Mouse (Mus musculus) limb, embryonic 10.5 days (tissue): ENCODE data around the gene Rnf103. TPM values are rescaled to one million over a fixed set of nuclear protein-coding genes. Genes with fewer than 3 reads are reported as not detected.

ENCODE experiments used
- DNase-seq: peaks from one replicate; pipeline ENCODE4 v3.0.0-alpha.2; 2017; ENCODE audit warnings: low spot score
- H3K27ac ChIP-seq: fragments of 300-500 bp; sonication (generic); 2 replicates; pipeline ENCODE4 v1.5.1; 2016; ENCODE audit warnings: mild to moderate bottlenecking
- H3K27me3 ChIP-seq: fragments of 300-500 bp; sonication (generic); 2 replicates; pipeline ENCODE4 v1.6.1; 2016; ENCODE audit warnings: low read depth, mild to moderate bottlenecking; ENCODE audit not compliant: poor library complexity, severe bottlenecking
- H3K36me3 ChIP-seq: fragments of 300-500 bp; sonication (generic); 2 replicates; pipeline ENCODE4 v1.6.1; 2016; ENCODE audit warnings: mild to moderate bottlenecking, moderate library complexity
- H3K4me1 ChIP-seq: fragments of 300-500 bp; sonication (generic); 2 replicates; pipeline ENCODE4 v1.6.1; 2016
- H3K4me3 ChIP-seq: fragments of 300-500 bp; sonication (generic); 2 replicates; pipeline ENCODE4 v1.5.1; 2016; ENCODE audit warnings: mild to moderate bottlenecking, moderate library complexity
- H3K9me3 ChIP-seq: fragments of 300-500 bp; sonication (generic); replicated peaks from 2 replicates; pipeline ENCODE4 v1.6.1; 2016; ENCODE audit warnings: mild to moderate bottlenecking
- WGBS: fragments of 180-500 bp; shearing (Covaris S2); methylation state at CpG from one replicate; pipeline ENCODE4 v1.1.7; 2016; 5-methylcytosine and 5-hydroxymethylcytosine counted together
- polyA plus RNA-seq: library from polyadenylated mRNA; unstranded; fragments of >200 nt; fragmentation: Nextera tagmentation; extraction: Ambion mirVana; gene quantifications from 2 replicates; pipeline ENCODE4 v1.2.1, GENCODE M21; 2016

Rnf103 gene
- polyA plus RNA-seq, 1 experiment from 2014 or later, result 10.9 TPM

DNA sequence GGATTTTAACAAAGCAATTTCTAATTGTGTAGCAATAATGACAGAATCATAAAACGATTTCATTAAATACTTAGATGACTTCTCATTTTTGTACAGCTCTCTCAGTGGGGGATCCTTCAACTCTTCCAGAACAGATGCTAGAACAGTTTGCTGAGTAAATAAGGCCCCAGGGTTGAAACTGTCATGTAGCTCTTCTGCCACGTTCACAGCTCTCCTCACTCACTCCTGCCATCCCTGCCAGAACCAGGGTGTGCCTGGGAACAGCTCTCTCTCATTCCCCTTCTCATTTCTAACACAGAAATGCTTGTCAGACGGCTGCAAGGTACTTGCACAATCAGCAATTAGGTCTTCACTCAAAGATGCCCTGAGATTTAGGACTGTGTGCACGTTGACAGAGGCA, 9.3 kb downstream of the Rnf103 start:
- Histone ChIP-seq H3K27me3 (no peaks in the 10 kb centered on the region), H3K4me1 (no peaks in the 10 kb centered on the region), H3K4me3 (no peak overlapping the region), H3K27ac (no peak overlapping the region), H3K36me3 (peaks cover 39% of the 10 kb centered on the region), H3K9me3 (no peaks in the 10 kb centered on the region)
- DNase-seq, result no peak
- WGBS, result 76% methylated on average over 4 of the region's 4 CpGs

DNA sequence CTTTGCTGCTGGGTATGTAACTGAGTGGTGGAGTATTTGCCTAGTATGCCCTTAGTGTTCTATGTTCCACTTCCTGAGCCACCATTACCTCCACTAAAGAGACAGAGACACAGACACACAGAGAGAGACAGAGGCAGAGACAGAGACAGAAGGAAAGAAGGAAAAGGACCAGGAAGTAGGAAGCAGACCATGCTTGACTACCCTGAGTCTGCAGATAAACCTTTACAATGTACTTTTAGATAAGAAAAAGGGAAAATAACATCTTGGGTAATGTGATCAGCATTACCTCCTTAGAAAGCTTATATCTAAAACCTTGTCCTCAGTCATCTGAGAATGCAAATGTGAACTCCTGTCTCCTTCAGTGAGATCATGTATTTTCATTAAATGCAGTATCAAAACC, 10.0 kb downstream of the Rnf103 start:
- Histone ChIP-seq H3K36me3 (peaks cover 44% of the 10 kb centered on the region), H3K4me1 (no peaks in the 10 kb centered on the region), H3K27me3 (no peaks in the 10 kb centered on the region), H3K27ac (no peak overlapping the region), H3K4me3 (no peak overlapping the region), H3K9me3 (no peaks in the 10 kb centered on the region)
- no peak for DNase-seq

DNA sequence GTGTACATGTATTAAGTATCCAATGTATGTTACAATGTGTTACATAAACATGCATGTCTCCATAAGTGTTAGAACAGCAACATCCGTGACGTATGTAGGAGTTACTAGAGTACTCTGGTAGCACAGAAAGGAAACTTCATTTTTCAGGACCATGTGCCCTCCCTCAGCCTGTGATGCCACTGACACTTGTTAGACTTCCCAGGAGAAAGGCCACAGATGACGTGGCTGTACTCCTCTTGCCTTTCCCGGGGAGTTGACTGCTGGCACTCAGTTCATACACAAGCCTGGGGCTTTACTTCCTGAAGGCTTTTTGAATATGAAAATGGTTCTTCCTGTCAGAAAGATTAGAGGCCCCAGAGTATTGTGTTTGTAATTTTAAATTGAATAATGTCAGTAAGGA, 10.4 kb downstream of the Rnf103 start:
- 95% methylated on average over 4 of the region's 4 CpGs for WGBS
- no peaks in the 10 kb centered on the region for H3K27me3 ChIP-seq
- H3K9me3 ChIP-seq, result no peaks in the 10 kb centered on the region
- no peak overlapping the region for H3K27ac ChIP-seq
- H3K4me3 ChIP-seq, result no peak overlapping the region
- no peak for DNase-seq
- H3K4me1 ChIP-seq, result no peaks in the 10 kb centered on the region
- H3K36me3 ChIP-seq, result peaks cover 49% of the 10 kb centered on the region

DNA sequence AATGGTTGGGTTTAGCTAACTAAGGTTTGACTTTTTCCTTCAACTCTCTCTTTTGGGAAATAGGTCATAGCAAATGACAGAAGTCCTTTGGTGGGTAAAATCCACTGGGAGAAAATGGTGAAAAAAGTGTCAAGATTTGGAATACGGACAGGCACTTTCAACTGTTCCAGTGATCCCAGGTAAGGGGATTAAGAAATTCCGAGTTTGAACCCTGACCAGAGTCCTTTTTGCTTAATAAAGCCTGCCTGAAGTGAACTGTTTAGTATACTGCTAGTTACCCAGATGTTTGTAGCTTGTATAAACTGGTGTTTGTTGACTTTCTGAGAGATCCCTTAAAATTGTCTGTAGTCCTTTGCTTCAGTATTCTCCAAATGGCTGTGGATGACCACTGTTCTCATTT, 12.0 kb downstream of the Rnf103 start:
- H3K4me3 ChIP-seq, result no peak overlapping the region

DNA sequence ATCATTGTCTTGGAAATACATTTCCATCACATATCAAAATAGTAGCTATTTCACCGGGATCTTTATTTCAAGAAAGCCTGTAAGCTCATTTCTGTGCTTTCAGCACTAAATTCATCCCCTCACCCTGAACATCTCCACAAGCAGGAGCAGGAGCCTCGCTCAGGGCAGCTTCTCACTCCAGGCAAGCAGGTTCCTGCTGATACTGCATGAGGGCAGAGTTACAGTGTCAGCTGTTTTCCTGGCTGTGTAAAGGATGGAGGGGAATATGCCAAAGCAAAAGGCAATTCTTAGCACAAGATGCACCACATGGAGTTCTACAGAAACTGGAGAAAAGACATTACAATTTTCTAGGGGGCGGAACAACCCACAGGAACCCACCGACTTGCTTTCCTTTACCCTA, 25.8 kb downstream of the Rnf103 start:
- H3K4me3 ChIP-seq, result no peak overlapping the region
- H3K27ac ChIP-seq, result no peak overlapping the region
- H3K36me3 ChIP-seq, result no peaks in the 10 kb centered on the region
- H3K4me1 ChIP-seq, result no peaks in the 10 kb centered on the region
- no peak for DNase-seq
- H3K9me3 ChIP-seq, result no peaks in the 10 kb centered on the region
- no peaks in the 10 kb centered on the region for H3K27me3 ChIP-seq
- 93% methylated on average over 4 of the region's 4 CpGs for WGBS

More for the DNA sequence above, 12.0 kb downstream of the Rnf103 start:
- no peaks in the 10 kb centered on the region for H3K9me3 ChIP-seq
- no peaks in the 10 kb centered on the region for H3K27me3 ChIP-seq
- no peak overlapping the region for H3K27ac ChIP-seq
- DNase-seq, result no peak
- no peaks in the 10 kb centered on the region for H3K4me1 ChIP-seq
- peaks cover 52% of the 10 kb centered on the region for H3K36me3 ChIP-seq
- WGBS, result 82% methylated on average over 2 of the region's 2 CpGs

DNA sequence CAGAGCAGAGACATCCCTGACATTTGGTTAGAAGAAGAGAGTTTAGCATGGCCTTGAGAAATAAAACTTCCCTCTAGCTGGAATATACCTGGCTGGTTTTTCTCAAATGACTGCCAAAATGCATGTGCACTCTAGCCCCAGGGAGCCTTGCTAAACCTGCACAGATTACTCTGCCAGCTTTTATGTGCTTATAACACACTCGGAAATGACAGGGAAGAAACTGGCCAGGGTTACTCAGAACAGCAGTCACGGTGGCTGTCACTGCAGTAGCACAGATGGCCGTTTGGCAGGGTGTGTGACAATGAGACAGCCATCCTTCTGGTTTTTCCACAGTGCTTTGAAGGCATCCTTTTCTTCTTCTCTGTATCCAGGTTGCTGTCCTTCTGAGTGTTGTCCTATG, 31.9 kb downstream of the Rnf103 start:
- 51% methylated on average over 3 of the region's 3 CpGs for WGBS
- no peaks in the 10 kb centered on the region for H3K4me1 ChIP-seq
- H3K36me3 ChIP-seq, result no peaks in the 10 kb centered on the region
- H3K27ac ChIP-seq, result no peak overlapping the region
- no peak overlapping the region for H3K4me3 ChIP-seq
- H3K9me3 ChIP-seq, result no peaks in the 10 kb centered on the region
- DNase-seq, result no peak
- no peaks in the 10 kb centered on the region for H3K27me3 ChIP-seq

DNA sequence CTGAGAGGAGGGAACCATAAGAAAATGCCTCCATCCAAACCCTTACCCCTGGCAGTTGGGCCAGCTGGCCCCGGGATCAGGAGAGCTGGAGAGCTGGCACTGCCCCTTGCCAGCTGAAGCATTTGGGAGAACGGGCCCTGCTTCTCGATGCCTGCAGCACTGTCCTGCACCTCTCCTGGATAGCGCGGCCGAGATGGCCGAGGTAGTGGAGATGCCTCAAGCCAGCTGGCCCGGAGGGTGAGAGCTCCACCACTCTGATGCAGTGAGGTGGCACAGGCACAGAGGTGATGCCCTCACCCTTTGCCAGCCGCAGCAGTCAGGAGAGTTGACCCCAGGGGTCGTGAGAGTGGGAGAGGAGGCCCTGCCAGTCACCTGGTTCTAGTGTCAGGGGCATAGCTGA, 33.4 kb downstream of the Rnf103 start:
- H3K4me3 ChIP-seq, result no peak overlapping the region
- no peaks in the 10 kb centered on the region for H3K4me1 ChIP-seq
- no peak overlapping the region for H3K27ac ChIP-seq
- no peak for DNase-seq
- 90% methylated on average over 10 of the region's 10 CpGs for WGBS
- no peaks in the 10 kb centered on the region for H3K27me3 ChIP-seq
- no peaks in the 10 kb centered on the region for H3K36me3 ChIP-seq
- H3K9me3 ChIP-seq, result no peaks in the 10 kb centered on the region

DNA sequence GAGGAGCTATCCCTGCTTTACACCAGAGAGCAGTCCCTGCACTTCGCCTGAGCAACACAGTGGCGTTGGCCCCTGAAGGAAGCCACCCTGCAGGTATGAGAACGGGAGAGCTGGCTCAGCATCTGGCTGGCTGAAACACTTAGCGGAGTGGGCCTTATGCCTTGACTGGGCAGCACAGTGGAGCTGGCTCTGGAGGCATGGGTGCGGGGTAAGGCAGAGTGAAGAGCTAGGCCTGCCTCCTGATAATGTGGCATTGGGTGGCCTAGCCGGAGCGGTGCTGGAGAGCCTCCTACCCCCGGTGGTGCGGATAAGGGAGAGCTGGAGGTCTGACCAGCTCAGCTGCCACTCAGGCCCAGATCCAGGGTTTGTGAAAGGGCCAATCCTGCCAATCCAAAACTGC, 34.1 kb downstream of the Rnf103 start:
- DNase-seq, result no peak
- no peaks in the 10 kb centered on the region for H3K36me3 ChIP-seq
- no peak overlapping the region for H3K27ac ChIP-seq
- H3K4me3 ChIP-seq, result no peak overlapping the region
- 86% methylated on average over 9 of the region's 9 CpGs for WGBS
- no peaks in the 10 kb centered on the region for H3K27me3 ChIP-seq
- no peaks in the 10 kb centered on the region for H3K4me1 ChIP-seq
- no peaks in the 10 kb centered on the region for H3K9me3 ChIP-seq

DNA sequence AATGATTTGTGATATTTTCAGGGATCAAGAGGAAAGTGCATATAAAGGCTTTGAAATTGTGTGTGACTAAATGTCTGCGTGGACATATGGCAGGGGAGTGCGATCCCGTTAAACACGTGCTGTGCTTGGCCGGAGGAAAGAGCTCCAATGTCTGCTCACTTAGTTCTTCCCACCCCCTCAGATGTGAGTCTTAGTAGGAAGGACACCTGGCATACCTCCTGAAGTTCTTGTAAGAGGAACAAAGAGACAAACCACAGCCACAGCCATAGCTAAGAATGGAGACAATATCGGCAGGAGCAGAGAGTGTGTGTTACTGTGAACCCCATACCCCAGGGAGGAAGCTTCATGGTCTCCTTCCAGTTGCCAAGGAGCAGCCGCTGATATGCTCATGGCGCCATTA, 36.5 kb downstream of the Rnf103 start:
- no peaks in the 10 kb centered on the region for H3K9me3 ChIP-seq
- H3K27ac ChIP-seq, result no peak overlapping the region
- no peak for DNase-seq
- H3K4me1 ChIP-seq, result no peaks in the 10 kb centered on the region
- 89% methylated on average over 8 of the region's 8 CpGs for WGBS
- H3K4me3 ChIP-seq, result no peak overlapping the region
- H3K27me3 ChIP-seq, result no peaks in the 10 kb centered on the region
- no peaks in the 10 kb centered on the region for H3K36me3 ChIP-seq

DNA sequence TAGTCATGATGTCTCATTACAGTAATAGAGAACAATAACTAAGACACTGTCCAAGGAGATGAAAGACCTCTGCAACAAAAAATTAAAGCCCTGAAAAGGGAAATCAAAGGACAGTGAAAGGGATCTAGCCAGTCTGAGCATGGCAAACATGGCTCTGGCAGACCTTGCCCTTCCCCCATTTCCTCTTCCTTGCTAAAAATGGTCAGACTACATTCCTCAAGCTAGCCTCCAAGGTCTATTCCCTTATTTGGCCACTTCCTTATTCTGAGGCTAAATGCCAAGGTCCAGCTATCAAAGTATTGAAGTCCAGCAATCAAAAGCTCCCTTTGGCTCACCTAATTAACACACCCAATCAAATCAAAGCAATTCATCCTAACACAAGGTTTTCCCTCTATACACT, 43.6 kb downstream of the Rnf103 start:
- Histone ChIP-seq H3K27ac (no peak overlapping the region), H3K36me3 (no peaks in the 10 kb centered on the region), H3K9me3 (no peaks in the 10 kb centered on the region), H3K4me3 (no peak overlapping the region), H3K27me3 (no peaks in the 10 kb centered on the region), H3K4me1 (no peaks in the 10 kb centered on the region)
- no peak for DNase-seq

DNA sequence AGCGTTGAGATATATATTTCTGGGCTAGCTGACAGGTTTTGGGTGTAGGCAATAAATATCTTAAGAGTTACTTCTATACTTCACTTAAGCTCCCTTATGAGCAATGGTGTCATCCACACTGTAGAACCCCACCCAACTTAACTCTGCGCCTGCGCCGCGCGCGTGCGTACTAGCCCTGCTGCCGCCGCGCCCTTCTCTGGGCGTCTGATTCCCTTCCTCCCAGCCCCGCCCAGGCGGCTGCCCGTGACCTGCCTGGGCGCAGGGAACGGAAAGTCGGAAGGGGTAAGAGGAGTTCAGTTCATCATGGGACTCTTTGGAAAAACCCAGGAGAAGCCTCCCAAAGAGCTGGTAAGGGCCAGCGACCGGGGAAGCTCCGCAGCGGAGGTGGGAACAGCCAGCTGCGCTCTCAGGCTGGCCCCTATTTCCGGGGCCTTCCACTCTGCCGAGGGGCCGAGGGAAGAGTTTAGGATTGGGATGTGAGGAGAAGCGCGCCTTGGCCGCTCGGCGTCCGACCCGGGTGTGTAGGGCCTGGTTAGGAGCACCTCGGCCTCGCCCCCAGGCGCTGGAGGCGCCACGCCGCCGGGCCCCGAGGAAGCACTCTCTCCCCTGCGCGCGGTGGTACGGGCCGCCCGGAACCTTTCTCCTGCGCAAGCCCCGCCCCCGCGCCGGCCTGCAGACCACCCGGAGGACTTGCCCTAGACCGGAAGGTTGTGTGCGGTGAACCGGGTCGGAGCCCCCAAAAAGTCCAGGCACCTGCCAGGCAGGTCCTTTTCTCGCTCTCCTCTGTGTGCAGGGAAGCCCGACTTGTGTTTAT, 50.2 kb downstream of the Rnf103 start, which contains the start of gene Chmp3:
TSS of gene Chmp3 (plus strand) at position 112 of the 814 bp plus-strand sequence.
- Histone ChIP-seq H3K27me3 (no peaks in the 10 kb centered on the region), H3K27ac (peak within 1 kb of the TSS; percentile 100), H3K4me3 (peak within 1 kb of the TSS; percentile 77), H3K9me3 (no peaks in the 10 kb centered on the region), H3K4me1 (no peaks in the 10 kb centered on the region), H3K36me3 (peaks cover 2% of the 10 kb centered on the region; the same call in 1 of the 2 replicates)
- WGBS, result under 1% methylated on average over 59 of the region's 59 CpGs
- DNase-seq, result peak; percentile 96

DNA sequence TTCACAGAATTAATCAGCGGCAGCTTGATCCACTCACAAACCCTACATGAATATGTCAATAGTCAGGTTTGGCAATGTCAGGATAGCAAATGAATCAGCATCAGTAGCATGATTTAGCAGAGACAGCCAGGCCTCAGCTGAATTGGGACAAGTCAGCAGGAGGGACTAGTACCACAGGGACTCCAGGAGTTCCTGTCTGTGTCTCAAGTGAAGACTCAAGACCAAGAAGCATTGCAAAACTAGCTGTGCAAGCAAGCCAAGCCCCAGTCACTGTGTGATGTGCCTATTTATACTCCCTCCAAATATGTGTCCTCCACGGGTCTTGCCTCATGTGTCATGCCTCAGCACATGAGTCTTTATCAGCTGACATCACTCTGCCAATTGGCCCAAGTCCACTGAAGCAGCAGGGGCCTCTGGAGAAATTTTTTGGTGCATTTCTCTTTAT, 61.8 kb downstream of the Rnf103 start:
- Histone ChIP-seq H3K27me3 (no peaks in the 10 kb centered on the region), H3K36me3 (peaks cover 11% of the 10 kb centered on the region), H3K27ac (no peak overlapping the region), H3K4me3 (no peak overlapping the region), H3K4me1 (no peaks in the 10 kb centered on the region), H3K9me3 (no peaks in the 10 kb centered on the region)
- WGBS, result 93% methylated on average over 2 of the region's 2 CpGs
- no peak for DNase-seq

DNA sequence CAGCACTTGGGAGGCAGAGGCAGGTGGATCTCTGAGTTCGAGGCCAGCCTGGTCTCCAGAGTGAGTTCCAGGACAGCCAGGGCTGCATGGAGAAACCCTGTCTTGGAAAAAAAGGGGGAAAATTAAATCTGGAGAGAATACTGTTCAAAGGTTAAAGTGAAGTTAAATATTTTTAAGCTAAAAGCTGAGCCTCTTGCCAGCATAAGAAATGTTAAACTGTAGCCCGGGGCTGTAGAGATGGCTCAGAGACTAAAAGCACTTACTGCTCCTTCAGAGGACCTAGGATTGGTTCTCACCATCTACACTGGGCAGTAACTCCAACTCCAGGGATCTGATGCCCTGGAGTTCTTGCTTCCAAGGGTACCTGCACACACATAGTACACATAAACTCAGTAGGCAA, 63.1 kb downstream of the Rnf103 start:
- no peaks in the 10 kb centered on the region for H3K4me1 ChIP-seq
- H3K36me3 ChIP-seq, result peaks cover 21% of the 10 kb centered on the region
- DNase-seq, result no peak
- H3K27ac ChIP-seq, result no peak overlapping the region
- no peak overlapping the region for H3K4me3 ChIP-seq
- no peaks in the 10 kb centered on the region for H3K27me3 ChIP-seq
- WGBS, result 89% methylated on average over 2 of the region's 2 CpGs
- no peaks in the 10 kb centered on the region for H3K9me3 ChIP-seq
